Comparison of ENCODE assay signal across 9 mouse cellular contexts in the genomic region with DNA sequence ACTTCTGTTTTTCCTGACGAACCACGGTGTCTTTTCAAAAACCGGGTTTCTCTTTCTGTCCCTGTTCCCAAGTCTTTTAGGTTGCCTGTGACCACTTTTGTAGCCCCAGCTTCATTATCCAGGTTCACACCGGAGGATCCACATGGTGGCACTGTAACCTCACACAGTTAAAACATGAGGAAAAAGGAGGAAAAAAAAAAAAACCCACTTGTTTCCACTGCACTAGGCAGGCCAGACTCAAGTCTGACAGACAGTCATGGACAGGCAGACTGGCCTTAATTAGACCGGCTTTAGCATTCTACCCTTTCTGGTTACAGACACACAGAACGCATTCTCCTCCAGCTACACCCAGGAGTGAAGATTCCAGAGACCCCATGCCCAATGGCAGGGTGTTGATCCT. TPM values are rescaled to one million over a fixed set of nuclear protein-coding genes. Genes with fewer than 3 reads are reported as not detected.
DNase-seq lines count a peak whose midpoint lies in the region; ATAC-seq and TF ChIP-seq lines count a peak whose summit lies in the region.
"Had no signal": no experiment of that assay in that cellular context is flagged by ENCODE, and none has a peak within 500 bp of the region (broad histone marks: within the 10 kb centered on the region; RNA-seq: fewer than 3 reads in every experiment).

No protein-coding gene starts in this region.

- ATAC-seq in heart, embryonic 11.5 days (replicated peaks; ENCODE audit: insufficient number of reproducible peaks, low FRiP score, low TSS enrichment), result no peak
- 0 out of 2 replicates have a peak, but pooled peaks have one; percentile 32 for ATAC-seq in intestine, embryonic 14.5 days (replicated peaks; ENCODE audit: low FRiP score, low TSS enrichment, low read depth)

- H3K9ac ChIP-seq in heart, embryonic 11.5 days (ENCODE audit: low read depth, low read length), result no peak overlapping the region
- no peak overlapping the region for H3K9ac ChIP-seq in intestine, embryonic 14.5 days (ENCODE audit: low read length)
- H3K9ac ChIP-seq: lung, embryonic 15.5 days had no signal

- TF ChIP-seq POLR2A in cerebellum, adult 2 months (IDR thresholded peaks at IDR 0.05; ENCODE audit: borderline replicate concordance, insufficient read depth, low read length), result no peak

- peak; percentile 65; the same call in 1 of the 2 replicates for TF ChIP-seq CTCF in cerebellum, adult 2 months (IDR thresholded peaks at IDR 0.05; ENCODE audit: borderline replicate concordance, insufficient read depth, low read depth, low read length)
- peak; percentile 74 for TF ChIP-seq CTCF in left cerebral cortex, adult 2 months (IDR thresholded peaks at IDR 0.05)

- H3K36me3 ChIP-seq in heart, embryonic 11.5 days (ENCODE audit: control insufficient read depth, insufficient read depth, low read length), result no peaks in the 10 kb centered on the region
- no peaks in the 10 kb centered on the region for H3K36me3 ChIP-seq in intestine, embryonic 14.5 days (ENCODE audit: control insufficient read depth, insufficient read depth, low read length)
- no peaks in the 10 kb centered on the region for H3K36me3 ChIP-seq in midbrain, embryonic 10.5 days
- H3K36me3 ChIP-seq: lung, embryonic 15.5 days had no signal

- H3K9me3 ChIP-seq in heart, embryonic 11.5 days (replicated peaks; ENCODE audit: control insufficient read depth, low read length), result no peaks in the 10 kb centered on the region
- no peaks in the 10 kb centered on the region for H3K9me3 ChIP-seq in intestine, embryonic 14.5 days (ENCODE audit: control insufficient read depth, low read length)
- no peaks in the 10 kb centered on the region for H3K9me3 ChIP-seq in midbrain, embryonic 10.5 days (replicated peaks)
- H3K9me3 ChIP-seq: lung, embryonic 15.5 days had no signal

- H3K27me3 ChIP-seq in heart, embryonic 11.5 days (ENCODE audit: control insufficient read depth, insufficient read depth, low read length), result no peaks in the 10 kb centered on the region
- no peaks in the 10 kb centered on the region for H3K27me3 ChIP-seq in cerebellum, adult 2 months (ENCODE audit: control insufficient read depth, insufficient read depth, low read length)
- H3K27me3 ChIP-seq in intestine, embryonic 14.5 days (replicated peaks; ENCODE audit: control insufficient read depth, insufficient read depth, low read length), result no peaks in the 10 kb centered on the region
- H3K27me3 ChIP-seq in midbrain, embryonic 10.5 days (ENCODE audit: low read depth, poor library complexity, severe bottlenecking), result no peaks in the 10 kb centered on the region
- H3K27me3 ChIP-seq: lung, embryonic 15.5 days had no signal

- intact Hi-C loops in left cerebral cortex, adult 2 months (cut with DNase I), result loop anchor here (1.0 to 5.0 kb wide), 5 partner anchors 80 to 1538 kb away; no protein-coding TSS in a partner anchor

- H3K4me2 ChIP-seq in heart, embryonic 11.5 days, result no peak overlapping the region
- no peak overlapping the region for H3K4me2 ChIP-seq in intestine, embryonic 14.5 days (ENCODE audit: low read length)
- H3K4me2 ChIP-seq: lung, embryonic 15.5 days had no signal

- no peak overlapping the region for H3K4me3 ChIP-seq in heart, embryonic 11.5 days (ENCODE audit: low read depth, low read length)
- no peak overlapping the region for H3K4me3 ChIP-seq in cerebellum, adult 2 months (replicated peaks; ENCODE audit: insufficient read depth, low read depth, low read length)
- no peak overlapping the region for H3K4me3 ChIP-seq in intestine, embryonic 14.5 days (ENCODE audit: low read depth, low read length)
- no peak overlapping the region for H3K4me3 ChIP-seq in left cerebral cortex, adult 2 months
- no peak overlapping the region for H3K4me3 ChIP-seq in midbrain, embryonic 10.5 days
- H3K4me3 ChIP-seq: lung, embryonic 15.5 days had no signal

- no peaks in the 10 kb centered on the region for H3K4me1 ChIP-seq in heart, embryonic 11.5 days (ENCODE audit: control insufficient read depth, insufficient read depth, low read length)
- H3K4me1 ChIP-seq in cerebellum, adult 2 months (ENCODE audit: control insufficient read depth, insufficient read depth, low read length), result no peaks in the 10 kb centered on the region
- H3K4me1 ChIP-seq in intestine, embryonic 14.5 days (replicated peaks; ENCODE audit: control insufficient read depth, insufficient read depth, low read length), result no peaks in the 10 kb centered on the region
- H3K4me1 ChIP-seq in midbrain, embryonic 10.5 days, result no peaks in the 10 kb centered on the region
- H3K4me1 ChIP-seq: lung, embryonic 15.5 days had no signal

- peak; percentile 50 to 78 for DNase-seq in heart, adult 18-20 months
- peak; percentile 62 to 64 for DNase-seq in cerebellum, adult 2 months
- peak; percentile 69 for DNase-seq in forelimb bud, embryonic 11.5 days (ENCODE audit: low read depth, low spot score)
- DNase-seq in intestine, embryonic 14.5 days (ENCODE audit: low spot score), result peak; percentile 76
- peak; percentile 55 to 58 for DNase-seq in left cerebral cortex, adult 2 months (ENCODE audit: extremely low spot score in 1 of 2, low spot score in 2 of 2)
- peak; percentile 46 for DNase-seq in midbrain, embryonic 10.5 days (ENCODE audit: low spot score)
- DNase-seq in spleen, adult 12 weeks (ENCODE audit: low spot score), result peak; percentile 9

- WGBS in heart, embryonic 11.5 days (ENCODE audit: insufficient replicate concordance), result 23% methylated on average over 6 of the region's 6 CpGs
- 18% methylated on average over 6 of the region's 6 CpGs for WGBS in cerebellum, adult 2 months
- 31% methylated on average over 6 of the region's 6 CpGs for WGBS in intestine, embryonic 14.5 days
- WGBS in midbrain, embryonic 10.5 days, result 59% methylated on average over 6 of the region's 6 CpGs

- H3K27ac ChIP-seq in heart, embryonic 11.5 days (ENCODE audit: low read depth, low read length), result no peak overlapping the region
- no peak overlapping the region for H3K27ac ChIP-seq in cerebellum, adult 2 months (ENCODE audit: insufficient read depth, low read length)
- H3K27ac ChIP-seq in intestine, embryonic 14.5 days (ENCODE audit: low read depth), result no peak overlapping the region
- H3K27ac ChIP-seq in left cerebral cortex, adult 2 months, result no peak overlapping the region
- 0 out of 2 replicates have a peak overlapping the region, but pooled peaks have one; percentile 33 for H3K27ac ChIP-seq in midbrain, embryonic 10.5 days (replicated peaks)
- H3K27ac ChIP-seq: lung, embryonic 15.5 days had no signal

RNA-seq across cellular contexts. Expression of a gene that starts 4.2 kb away (rescaled TPM):
- not detected for total RNA-seq in heart, adult 18-20 months (2021)
- polyA plus RNA-seq in heart, embryonic 11.5 days (2014; fragmentation: Nextera tagmentation; extraction: Ambion mirVana), result not detected in 2 replicates
- polyA plus RNA-seq in cerebellum, adult 2 months (2012; rRNA removed), result not detected in 2 replicates
- not detected in 2 replicates for polyA plus RNA-seq in intestine, embryonic 14.5 days (2014; fragmentation: Nextera tagmentation; extraction: Ambion mirVana)
- not detected for total RNA-seq in left cerebral cortex, adult 2 months (2021)
- not detected in 2 replicates for polyA plus RNA-seq in midbrain, embryonic 10.5 days (2016; fragmentation: Nextera tagmentation; extraction: Ambion mirVana)
- polyA plus RNA-seq: lung, embryonic 15.5 days had no signal

Comparison
In these comparisons a context has a peak if more than half of its experiments do, and no peak if none do; other contexts are left out.
1. DNase-seq: peak in every context shown above with its lines; median percentile 76 in intestine, embryonic 14.5 days; 69 in forelimb bud, embryonic 11.5 days; 64 in heart, adult 18-20 months; 63 in cerebellum, adult 2 months; 56 in left cerebral cortex, adult 2 months; 46 in midbrain, embryonic 10.5 days; 9 in spleen, adult 12 weeks.